Mouse (Mus musculus) lung, adult 2 months (tissue): ENCODE measurements at regions not wholly inside any gene's neighbourhood (a gene's known extent, or its start where the extent isn't known, plus 50 kb on each side); places are given as distances from the start of the nearest gene placed in this dataset.

Experiments
- CTCF ChIP-seq: fragments of 200-500 bp; IDR thresholded peaks from 2 replicates; pipeline ENCODE4 v1.5.1; 2011; ENCODE audit warnings: mild to moderate bottlenecking, low read length, control low read depth; ENCODE audit not compliant: insufficient read depth
- POLR2A ChIP-seq: fragments of 200-500 bp; IDR thresholded peaks from 2 replicates; pipeline ENCODE4 v1.6.1; 2011; ENCODE audit warnings: low read depth, mild to moderate bottlenecking, control low read depth, low read length, borderline replicate concordance; ENCODE audit errors: extremely low read depth

DNA sequence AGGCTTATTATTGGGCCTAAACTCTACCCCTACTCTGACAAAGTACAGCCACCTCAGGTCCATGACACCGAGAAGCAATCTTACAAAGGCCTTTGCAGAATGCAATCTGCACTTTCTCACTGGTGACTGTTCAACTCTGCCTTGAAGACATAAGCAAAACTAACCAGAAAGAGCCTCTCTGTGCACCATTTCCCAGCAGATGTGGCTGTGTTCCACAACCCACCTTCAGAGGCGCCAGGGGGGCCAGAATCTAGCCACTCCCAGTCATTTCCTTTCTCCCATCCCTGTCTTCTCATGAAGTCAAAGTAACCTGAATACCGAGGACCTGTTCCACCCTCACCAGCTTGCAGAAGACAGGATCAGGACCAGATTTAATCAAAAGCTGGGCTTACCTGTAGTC, 250.3 kb upstream of the Acvr2a start:
- TF ChIP-seq POLR2A, result no peak
- no peak for TF ChIP-seq CTCF
